Mouse (Mus musculus) neutrophil, adult 65 days (primary cell): Measurements from ENCODE around the gene Igfbp5. TPM values are rescaled to one million over a fixed set of nuclear protein-coding genes. Genes with fewer than 3 reads are reported as not detected.

Experiments
- total RNA-seq: library from RNA; stranded (reverse); gene quantifications from 2 replicates; pipeline ENCODE4 v1.2.4, GENCODE M21; 2023

The Igfbp5 gene
- total RNA-seq, result 0.23 and 0.73 TPM in 2 replicates

DNA sequence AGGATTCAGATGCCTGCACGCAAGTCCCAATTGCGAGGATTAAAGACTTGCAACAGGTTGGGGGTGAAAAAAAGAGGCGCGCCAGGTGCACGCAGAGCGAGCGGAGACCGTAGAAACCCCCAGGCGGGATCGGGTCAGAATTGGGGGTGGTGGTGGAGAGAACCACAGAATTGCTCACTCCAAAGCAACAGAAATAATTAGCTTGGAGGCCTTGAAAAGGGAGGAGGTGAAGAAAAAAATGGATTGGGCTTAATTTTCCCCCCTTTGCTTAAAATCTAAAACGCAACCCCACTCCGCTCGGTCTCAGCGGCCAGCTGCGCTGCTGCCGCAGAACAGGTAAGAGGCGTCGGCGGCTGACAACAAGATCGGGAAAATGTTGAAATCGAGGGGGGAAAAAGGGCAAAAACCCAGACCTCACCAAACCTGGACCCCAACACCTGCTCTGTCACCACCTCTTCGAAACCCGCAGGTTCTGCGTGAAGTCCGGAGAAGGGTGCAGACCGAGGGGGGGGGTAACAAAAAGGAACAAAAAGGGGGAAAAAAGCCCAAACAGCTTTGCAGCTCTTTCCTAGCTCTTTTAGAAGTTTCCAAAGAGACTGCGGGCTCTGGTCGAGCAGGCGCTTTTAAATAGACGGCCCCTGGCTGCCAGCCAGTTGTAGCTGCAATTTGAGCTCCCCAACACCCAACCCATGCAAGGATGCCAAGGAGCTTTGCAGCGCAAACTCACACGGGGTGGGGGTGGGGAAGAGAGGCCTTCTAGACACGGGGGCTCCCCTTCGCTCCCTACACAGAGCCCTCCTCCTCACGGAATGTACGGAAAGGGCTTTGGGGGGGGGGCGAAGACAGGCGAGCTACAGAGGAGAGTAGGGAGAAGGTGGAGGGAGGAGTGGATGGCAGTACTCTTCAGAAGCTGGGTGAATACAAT, at the start of gene Igfbp5:
Igfbp5 (minus strand) TSS at position 598 of the 925 bp plus-strand sequence.

DNA sequence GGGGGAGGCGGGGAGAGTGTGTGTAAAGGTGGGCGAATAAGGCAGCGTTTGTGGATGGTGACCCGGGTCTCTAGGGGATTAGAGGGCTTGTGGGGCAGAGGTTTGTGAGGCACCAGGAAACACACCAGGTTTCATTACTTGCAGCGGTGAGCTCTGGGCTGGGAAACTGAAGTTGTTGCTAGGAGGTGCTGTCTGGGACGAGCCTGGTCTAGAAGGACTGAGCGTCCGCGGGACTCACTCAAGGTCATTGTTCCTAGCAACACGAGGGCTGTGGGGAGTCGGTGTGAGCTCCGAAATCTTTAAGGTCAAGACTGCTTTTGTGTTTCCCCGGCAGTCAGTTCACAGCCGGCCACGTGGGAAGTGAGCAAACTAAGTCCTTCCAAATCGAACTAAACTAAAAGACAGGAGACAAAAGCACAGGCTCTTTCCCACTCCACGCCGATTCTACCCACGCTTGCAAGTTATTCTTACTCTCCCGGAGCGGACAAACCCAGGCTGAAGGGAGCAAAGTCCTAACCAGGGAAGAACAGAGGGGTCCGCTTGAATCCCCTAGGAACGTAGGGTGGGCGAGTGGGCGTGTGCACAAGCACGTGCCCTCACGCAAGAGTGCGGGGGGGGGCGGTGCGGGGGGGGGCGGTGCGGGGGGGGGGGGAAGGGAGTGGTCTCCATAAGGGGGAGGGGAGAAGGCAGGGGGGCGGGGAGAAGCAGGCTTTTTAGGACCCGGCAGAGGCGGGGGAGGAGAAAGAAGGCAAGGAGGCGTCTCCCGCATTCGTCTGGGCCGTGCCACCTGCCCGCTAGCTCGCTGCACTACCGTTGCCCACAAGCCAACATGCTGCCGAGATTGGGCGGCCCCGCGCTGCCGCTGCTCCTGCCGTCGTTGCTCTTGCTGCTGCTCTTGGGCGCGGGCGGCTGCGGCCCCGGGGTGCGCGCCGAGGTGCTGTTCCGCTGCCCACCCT, 50.7 kb downstream of the Igfbp5 start, which contains the start of gene Igfbp2:
Igfbp2 (plus strand) TSS at position 753 of the 956 bp plus-strand sequence.

Other genes starting within 250 kb of the Igfbp5 start
- gene Ankar, start 174.3 kb downstream of the Igfbp5 start, total RNA-seq, result not detected in 2 replicates
- gene Rpl37a, start 163.6 kb downstream of the Igfbp5 start, total RNA-seq, result 650 and 662 TPM in 2 replicates
- not detected in 2 replicates for gene Igfbp2, start 50.4 kb downstream of the Igfbp5 start, total RNA-seq
- gene Tnp1, start 141.0 kb upstream of the Igfbp5 start, total RNA-seq, result not detected in 2 replicates